Mouse (Mus musculus) cortical plate, adult 2 months (tissue): Measurements from ENCODE around the gene P3h2.

Experiments used
- CTCF ChIP-seq: fragments of 200-500 bp; IDR thresholded peaks from 2 replicates; pipeline ENCODE4 v1.5.1; 2011; ENCODE audit warnings: mild to moderate bottlenecking, control low read depth, low read length; ENCODE audit not compliant: insufficient read depth; ENCODE audit errors: extremely low read depth
- POLR2A ChIP-seq: fragments of 200-500 bp; IDR thresholded peaks from 2 replicates; pipeline ENCODE4 v1.6.1; 2011; ENCODE audit warnings: mild to moderate bottlenecking, low read length, control low read depth; ENCODE audit not compliant: insufficient read depth; ENCODE audit errors: extremely low read depth

- TF ChIP-seq POLR2A (no peak), CTCF (no peak)
Observed at GRCm38 (mm10) chr16:26035079-26035478, 70.5 kb downstream of the P3h2 start.
